Mouse (Mus musculus) thymus, adult 18-20 months (tissue): Measurements from ENCODE around the gene Rnf130.
"Not testable (repeated sequence)": the region's sequence is repeated elsewhere in the genome, so short reads cannot be mapped to it uniquely, and the experiment has no call there.

ENCODE experiments used
- DNase-seq, 2 experiments: peaks; one replicate each; pipeline ENCODE4 v3.0.0; 2022; ENCODE audit warnings: mixed read lengths in 2 of 2

The Rnf130 gene

GRCm38 (mm10) chr11:50090982-50091675, 66.0 kb downstream of the Rnf130 start:
- no peak for DNase-seq

GRCm38 (mm10) chr11:50091681-50092080, 66.5 kb downstream of the Rnf130 start:
- DNase-seq: no peak

GRCm38 (mm10) chr11:50095661-50096060, 70.5 kb downstream of the Rnf130 start:
- DNase-seq: no peak

DNA sequence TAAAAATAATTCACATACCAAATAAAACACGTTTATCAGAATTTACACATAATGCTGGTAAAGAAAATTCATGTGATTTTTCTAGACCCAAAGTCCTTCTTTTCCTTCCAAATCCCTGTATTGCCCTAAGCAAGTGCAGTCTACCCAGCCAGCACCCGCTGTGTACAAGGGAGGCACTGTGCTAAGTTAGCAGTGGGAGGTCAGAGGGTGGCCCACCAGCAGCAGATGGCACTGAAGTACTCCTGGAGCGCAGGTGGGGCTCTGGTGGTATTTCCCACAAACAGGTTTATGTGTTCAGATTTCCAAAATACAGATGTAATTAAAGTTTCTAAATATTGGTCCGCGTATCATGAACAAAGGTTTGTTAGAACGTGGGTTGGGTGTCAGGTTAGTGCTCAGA, 71.9 kb downstream of the Rnf130 start:
- no peak for DNase-seq

DNA sequence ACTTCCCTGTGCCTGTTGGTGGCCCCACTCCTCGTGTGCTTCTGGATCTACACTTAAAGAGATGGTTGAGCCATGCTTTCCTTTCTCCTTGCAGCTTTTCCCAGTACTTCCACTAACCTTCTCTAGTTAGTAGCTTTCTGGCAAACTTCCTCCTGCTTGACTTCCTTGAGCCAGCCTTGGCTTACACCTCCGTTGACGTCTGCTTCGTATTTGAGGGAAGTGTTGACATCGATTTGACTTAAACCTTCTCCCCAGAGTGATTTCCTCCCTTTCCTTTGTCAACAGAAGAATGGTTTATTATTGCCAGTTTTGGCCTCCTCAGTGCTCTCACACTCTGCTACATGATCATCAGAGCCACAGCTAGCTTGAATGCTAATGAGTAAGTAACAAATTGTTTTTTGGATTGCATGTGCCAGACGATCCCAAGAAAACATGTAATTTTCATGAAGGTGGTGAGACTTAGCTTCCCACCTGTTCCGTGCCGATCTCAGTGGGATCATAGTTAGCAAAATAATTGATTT, 73.9 kb downstream of the Rnf130 start:
- no peak for DNase-seq

DNA sequence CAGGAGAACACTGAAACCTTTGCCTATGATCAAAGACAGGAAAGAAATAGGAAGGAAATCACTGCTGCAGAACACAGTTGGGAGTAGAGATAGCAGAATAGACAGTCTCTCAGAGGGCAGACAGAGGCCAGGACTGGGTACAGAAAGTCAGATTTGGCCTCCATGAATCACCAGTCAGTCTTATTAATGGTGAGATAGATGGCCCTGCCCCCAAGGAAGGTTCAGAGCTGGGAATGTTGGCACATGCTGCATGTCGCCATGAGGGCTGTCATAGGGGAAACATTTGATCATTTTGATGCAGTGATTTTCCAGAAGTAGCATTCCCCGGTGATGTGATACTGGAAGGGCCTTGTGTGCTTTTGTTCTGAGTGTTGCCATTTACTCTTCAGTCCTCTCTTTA, 74.5 kb downstream of the Rnf130 start:
- no peak for DNase-seq

- DNase-seq: no peak
Measured at GRCm38 (mm10) chr11:50100548-50101307, 75.6 kb downstream of the Rnf130 start.

- DNase-seq: not testable (repeated sequence)
Measured at GRCm38 (mm10) chr11:50101962-50102361, 76.8 kb downstream of the Rnf130 start.

GRCm38 (mm10) chr11:50104016-50104415, 78.9 kb downstream of the Rnf130 start:
- no peak for DNase-seq

DNA sequence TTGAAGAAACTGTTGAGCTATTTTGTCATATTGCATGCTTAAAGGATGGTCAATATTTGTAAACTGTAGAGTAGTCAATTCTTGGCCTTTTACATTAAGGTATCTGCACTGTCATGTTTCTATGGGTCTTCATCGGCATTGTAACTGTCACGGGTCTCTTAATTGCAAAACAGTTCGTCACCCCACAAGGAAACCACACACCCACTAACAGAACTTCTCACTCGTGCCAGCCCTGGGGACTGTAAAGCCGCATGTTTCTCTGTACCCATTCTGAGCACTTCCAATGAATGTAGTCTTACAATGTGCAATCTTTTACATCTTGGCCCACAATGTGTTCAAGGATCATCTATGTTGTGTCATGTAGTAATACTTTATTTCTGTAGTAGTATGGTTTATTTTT, 80.1 kb downstream of the Rnf130 start:
- no peak for DNase-seq

DNA sequence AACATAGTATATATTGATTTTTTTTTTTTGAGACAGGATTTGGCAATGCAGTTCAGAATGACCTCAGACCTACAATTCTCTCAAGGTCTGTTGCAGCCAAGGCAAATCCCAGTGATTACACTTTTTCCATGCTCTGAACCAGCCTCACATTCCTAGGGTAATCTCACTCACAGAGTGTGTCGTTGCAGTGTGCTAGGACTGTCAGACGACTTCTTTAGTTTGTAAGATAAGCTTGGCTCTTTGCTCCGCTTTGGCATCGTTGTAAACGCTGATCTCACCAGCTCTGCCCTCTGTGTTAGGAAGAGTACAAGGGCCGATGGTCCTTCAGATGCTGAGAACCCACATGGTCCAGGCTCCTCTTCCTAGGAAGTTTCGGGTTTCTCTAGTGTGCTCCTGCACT, 80.9 kb downstream of the Rnf130 start:
- DNase-seq: no peak

DNA sequence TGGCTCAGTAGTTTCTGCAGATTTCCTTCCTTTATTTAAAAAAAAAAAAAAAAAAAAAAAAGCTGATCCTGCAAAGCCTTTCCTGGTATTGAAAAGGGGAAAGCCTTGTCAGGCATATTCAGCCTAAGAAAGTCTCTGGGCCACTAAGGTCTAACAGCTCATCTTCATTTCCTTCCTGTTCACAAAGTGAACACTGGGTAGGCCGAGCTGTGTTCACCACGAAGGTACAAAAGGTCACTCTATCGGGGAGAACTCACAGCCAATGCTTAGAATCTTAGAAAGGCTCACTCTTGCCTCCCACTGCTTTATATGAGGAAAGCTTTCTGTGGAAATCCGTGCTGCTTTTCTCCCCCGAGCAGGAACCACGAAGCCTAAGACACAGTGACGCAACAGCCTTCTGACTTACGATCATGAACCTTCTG, 83.7 kb downstream of the Rnf130 start:
- DNase-seq: no peak

DNA sequence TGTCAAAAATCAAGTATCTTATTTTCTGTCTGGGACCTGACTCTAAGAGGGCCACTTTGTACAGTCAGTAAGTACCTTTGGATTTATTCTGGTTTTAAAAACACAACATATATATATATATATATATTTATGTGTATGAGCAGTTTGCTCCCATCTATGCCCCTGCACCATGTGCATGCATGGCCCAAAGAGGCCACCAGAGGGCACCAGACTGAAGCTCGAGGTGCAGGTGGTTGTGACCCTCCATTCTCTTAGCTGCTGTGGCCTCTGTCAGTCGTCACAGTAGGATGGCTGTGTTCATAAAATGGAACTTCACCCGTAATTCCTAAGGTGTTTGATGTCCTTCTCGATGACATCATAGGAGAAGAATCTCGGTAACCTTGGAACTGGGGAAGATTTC, 89.2 kb downstream of the Rnf130 start:
- DNase-seq: peak; percentile 59 to 68

DNA sequence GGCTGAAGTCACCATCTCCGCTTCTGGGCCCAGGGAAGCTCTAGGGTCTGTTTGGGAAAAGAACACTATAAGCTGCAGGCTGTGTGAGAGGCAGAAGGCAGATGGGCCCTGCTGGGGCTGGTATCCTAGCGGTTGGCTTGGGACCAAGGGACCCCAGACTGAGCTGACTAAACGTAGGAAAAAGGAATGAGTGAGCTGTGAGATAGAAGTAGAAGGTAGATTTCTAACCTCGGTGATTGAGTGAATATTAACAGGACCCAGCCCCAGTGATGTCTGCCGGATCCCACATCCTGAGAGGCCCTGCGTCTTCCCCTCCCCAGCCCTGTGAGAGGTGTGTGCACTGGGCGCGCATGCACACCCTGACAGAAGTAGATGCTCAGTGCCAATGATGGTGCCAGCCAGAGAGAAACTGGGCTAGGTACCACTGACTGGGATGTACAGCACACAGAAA, 97.5 kb downstream of the Rnf130 start:
- DNase-seq: no peak

- DNase-seq: no peak
Measured at GRCm38 (mm10) chr11:50127781-50128180, 102.6 kb downstream of the Rnf130 start.

DNA sequence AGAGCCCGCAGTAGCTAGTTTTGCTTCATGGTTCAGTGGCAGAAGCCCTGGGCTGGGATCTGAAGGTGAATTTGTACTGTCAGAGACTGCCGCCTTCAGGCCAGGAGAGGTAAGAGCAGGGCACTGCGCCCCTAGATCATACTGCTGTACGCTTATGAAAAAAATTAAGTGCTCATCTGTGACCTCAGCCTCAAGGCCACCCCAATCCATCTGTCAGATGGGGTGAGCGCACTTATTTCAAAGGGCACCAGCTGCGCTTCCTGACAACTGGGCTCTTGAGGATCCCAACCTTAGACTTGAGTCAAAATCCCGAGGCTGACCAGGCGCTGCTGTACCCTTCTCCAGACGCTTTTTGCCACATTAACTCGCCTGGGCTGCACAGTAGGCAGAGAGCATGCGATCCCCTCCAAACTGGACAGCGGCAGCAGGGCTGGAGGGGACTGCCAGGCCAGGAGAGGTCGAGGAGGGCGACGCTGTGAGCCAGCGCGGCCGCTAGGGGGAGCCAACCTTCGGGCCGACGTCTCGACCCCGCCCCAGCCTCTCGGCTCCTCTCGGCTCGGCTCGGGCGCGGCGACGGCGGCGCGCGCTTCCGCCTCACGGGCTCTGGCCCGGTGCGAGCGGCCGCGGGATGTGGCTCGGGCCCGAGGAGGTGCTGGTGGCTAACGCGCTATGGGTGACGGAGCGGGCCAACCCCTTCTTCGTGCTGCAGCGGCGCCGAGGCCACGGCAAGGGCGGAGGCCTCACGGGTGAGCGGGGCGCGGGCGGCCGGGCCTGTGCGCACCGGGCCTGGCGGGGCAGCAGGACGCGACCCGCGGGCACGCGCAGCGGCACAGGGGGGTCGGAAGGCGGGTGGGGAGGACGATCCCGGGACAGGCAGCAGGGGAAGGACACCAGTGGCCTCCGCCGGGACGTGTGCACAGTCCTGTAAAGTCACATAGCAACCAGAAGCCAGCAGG, 105.9 kb downstream of the Rnf130 start, which contains the start of gene Tbc1d9b:
Gene Tbc1d9b (plus strand): TSS at position 586 of the 956 bp plus-strand sequence.
- peak; percentile 73 to 80 for DNase-seq

- no peak for DNase-seq
Measured at GRCm38 (mm10) chr11:50131801-50132201, 106.7 kb downstream of the Rnf130 start.

DNA sequence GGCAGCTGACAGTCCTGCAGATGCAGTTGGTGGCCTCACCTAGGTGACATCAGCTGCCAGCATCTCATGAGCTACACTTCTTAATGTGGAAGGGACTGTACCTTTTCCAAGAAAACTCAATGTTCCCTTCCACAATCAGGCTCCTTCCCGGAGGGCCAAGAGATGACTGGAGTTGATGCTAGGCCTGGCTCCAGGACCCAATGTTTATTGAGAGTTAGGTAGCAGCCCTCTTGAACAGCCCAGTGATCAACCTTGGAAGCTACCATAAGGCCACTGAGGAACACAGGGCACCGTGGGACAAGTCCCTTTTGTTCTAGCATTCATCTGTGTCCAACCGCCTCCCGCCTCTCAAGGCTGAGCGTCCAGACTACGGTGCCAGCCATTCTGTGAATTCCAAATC, 107.1 kb downstream of the Rnf130 start:
- DNase-seq: no peak

GRCm38 (mm10) chr11:50134136-50134859, 109.2 kb downstream of the Rnf130 start:
- no peak for DNase-seq

- no peak for DNase-seq
Measured at GRCm38 (mm10) chr11:50138206-50138822, 113.2 kb downstream of the Rnf130 start.

- no peak for DNase-seq
Measured at GRCm38 (mm10) chr11:50139571-50139970, 114.4 kb downstream of the Rnf130 start.

DNA sequence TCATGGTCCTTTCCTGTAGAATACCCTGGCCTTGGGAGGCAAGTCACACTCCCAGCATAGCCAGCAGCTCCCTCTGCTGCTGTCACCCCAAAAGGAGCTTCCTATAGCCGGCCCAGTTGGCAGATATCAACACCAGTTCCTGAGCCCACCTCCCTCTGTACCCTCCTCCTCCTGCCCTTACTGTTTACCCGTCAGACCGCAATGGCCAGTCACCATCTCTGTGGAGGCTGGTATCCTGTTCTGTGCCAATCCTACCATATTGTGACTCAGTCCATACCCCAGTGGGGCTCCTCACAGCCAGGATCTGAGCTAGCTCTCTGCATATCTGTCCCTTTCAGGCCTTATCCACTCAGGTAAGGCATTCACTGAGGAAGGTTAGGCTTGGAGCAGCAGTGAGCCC, 120.4 kb downstream of the Rnf130 start:
- no peak for DNase-seq
